Mouse (Mus musculus) bone marrow macrophage, adult 2 months (primary cell): ENCODE data around the gene Sv2b. TPM values are rescaled to one million over a fixed set of nuclear protein-coding genes. Genes with fewer than 3 reads are reported as not detected.

Experiments
- H3K27ac ChIP-seq: 2 replicates; pipeline ENCODE4 v1.5.1; 2012; ENCODE audit warnings: low read depth, low read length; ENCODE audit not compliant: insufficient read depth
- H3K4me1 ChIP-seq: 2 replicates; pipeline ENCODE4 v1.6.1; 2012; ENCODE audit warnings: low read length; ENCODE audit not compliant: control insufficient read depth, insufficient read depth
- H3K4me3 ChIP-seq: 2 replicates; pipeline ENCODE4 v1.5.1; 2012; ENCODE audit warnings: mild to moderate bottlenecking, low read length, moderate library complexity; ENCODE audit not compliant: insufficient read depth
- CTCF ChIP-seq: IDR thresholded peaks from 2 replicates; pipeline ENCODE4 v1.5.1; 2012; ENCODE audit warnings: low read depth, mild to moderate bottlenecking, low read length, moderate library complexity
- POLR2A ChIP-seq: IDR thresholded peaks from 2 replicates; pipeline ENCODE4 v1.6.1; 2012; ENCODE audit warnings: mild to moderate bottlenecking, low read depth, low read length, borderline replicate concordance
- polyA plus RNA-seq: library from polyadenylated mRNA; stranded (reverse); fragments of >200 nt; gene quantifications from 2 replicates; pipeline ENCODE4 v1.2.4, GENCODE M21; 2012; ENCODE audit not compliant: missing spikeins, insufficient read depth, insufficient read length

Sv2b gene
- polyA plus RNA-seq, 1 experiment = not detected

DNA sequence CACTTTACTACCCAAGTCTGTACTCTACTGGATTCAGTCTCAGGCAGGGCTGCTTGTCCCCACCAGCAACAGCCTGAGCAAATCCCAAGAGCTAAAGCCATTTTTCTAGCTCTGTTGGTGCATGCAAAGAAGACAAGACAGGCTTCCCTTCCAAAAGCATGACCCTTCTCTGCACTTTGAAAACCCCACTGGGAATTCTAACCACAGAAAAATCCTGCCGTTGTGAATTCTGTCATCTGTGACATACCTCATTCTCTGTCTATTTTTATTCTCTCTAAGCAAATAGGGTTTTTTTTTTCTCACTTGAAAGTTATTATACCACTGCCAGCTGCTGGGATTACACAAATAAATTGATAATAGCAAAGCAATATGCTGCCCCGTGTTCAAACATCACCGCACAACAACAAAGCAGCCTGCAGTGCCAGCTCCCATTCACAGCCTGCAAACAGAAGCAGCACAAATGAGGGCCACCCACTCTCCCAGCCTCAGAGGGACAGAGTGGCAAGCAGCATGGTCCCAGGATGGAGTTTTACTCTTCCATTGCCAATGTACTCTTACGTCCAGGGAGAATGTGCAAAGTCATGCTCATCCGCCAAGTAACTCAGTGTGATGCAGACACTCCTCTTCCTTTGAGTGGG is 13.7 kb downstream of the Sv2b start:
- Histone ChIP-seq H3K4me1 (no peaks in the 10 kb centered on the region), H3K4me3 (no peak overlapping the region), H3K27ac (no peak overlapping the region)
- TF ChIP-seq POLR2A (no peak), CTCF (no peak)

DNA sequence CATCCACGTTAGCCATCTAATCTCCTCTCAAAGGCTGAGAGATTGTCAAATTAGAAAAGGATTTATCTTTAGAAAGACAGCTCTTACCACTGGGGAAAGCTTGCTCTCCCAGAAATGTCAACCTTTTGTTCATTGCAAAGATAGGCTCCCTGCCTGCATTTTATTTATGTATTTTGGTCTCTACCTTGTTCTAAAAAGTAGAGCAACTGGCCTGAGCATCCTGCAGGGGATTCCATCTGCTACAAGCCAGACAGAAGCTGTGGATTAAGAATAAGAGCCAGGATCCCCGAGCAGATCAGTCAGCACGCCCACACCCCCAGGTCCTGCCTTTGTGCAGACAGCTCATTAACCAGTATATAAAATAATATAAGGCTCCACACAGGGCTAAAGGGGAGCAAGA is 16.8 kb downstream of the Sv2b start:
- no peak for TF ChIP-seq POLR2A
- no peak overlapping the region for H3K27ac ChIP-seq

DNA sequence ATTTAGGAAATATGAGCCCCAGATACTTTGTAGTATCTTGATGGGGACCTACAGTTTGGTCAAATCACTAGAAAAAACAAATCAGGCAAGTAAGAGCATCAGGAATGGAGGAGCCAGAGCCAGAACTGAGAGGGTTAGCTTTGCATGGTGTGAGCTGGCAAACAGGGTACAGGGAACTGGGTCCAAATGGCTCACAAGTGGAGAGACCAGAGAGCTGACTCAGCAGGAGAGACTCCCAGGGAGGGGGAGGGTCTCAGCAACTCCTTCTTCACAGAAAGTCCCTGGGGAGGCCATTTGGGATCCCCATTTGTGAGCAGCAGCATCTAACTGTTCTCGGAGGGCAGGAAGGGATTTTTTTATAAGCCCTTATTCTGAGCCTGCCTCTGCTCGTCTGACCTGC is 18.5 kb downstream of the Sv2b start:
- Histone ChIP-seq H3K4me1 (no peaks in the 10 kb centered on the region), H3K4me3 (no peak overlapping the region), H3K27ac (no peak overlapping the region)
- TF ChIP-seq CTCF (no peak), POLR2A (no peak)

More for the DNA sequence above, 16.8 kb downstream of the Sv2b start:
- Histone ChIP-seq H3K4me1 (no peaks in the 10 kb centered on the region), H3K4me3 (no peak overlapping the region)

DNA sequence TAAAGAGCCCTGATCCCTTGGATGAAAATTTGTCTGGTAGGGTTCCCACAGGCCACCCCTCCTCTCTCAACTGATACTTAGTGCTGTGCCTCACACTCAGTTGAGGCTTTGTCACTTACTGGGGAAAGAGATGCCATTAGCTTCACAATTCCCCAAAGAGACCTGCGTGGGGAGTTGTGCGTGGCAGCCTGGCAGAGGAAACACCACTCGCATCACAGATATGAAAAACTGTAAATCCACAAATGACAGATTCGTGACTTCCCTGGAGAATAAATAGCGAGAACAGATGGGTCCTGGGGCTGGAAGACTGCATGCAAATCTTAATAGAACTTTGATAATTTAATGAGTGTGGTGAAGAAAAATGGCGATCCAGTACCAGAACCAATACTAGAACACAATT is 21.8 kb downstream of the Sv2b start:
- Histone ChIP-seq H3K4me1 (no peaks in the 10 kb centered on the region), H3K4me3 (no peak overlapping the region), H3K27ac (no peak overlapping the region)
- TF ChIP-seq POLR2A (no peak), CTCF (no peak)

DNA sequence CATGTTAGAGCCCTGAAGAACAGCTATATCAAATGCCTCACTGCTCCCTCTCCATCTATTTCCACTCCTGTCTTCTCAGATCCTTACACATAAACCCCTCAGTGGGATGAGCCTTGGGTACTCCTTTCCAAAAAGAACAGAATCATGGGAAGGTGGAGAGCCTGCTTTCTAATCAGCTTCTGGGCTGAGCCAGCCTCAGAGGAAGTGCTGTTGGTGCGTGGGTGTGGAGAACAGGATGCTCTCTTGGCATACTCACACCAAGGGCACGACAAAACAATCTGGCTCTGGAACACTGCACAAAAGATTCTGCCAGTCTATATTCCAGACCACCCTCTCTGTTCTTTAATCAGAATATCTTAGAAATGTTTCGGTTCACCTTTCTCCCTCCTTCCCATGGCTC is 26.1 kb downstream of the Sv2b start:
- TF ChIP-seq POLR2A = no peak
- TF ChIP-seq CTCF = no peak
- Histone ChIP-seq H3K27ac (no peak overlapping the region), H3K4me3 (no peak overlapping the region), H3K4me1 (no peaks in the 10 kb centered on the region)

DNA sequence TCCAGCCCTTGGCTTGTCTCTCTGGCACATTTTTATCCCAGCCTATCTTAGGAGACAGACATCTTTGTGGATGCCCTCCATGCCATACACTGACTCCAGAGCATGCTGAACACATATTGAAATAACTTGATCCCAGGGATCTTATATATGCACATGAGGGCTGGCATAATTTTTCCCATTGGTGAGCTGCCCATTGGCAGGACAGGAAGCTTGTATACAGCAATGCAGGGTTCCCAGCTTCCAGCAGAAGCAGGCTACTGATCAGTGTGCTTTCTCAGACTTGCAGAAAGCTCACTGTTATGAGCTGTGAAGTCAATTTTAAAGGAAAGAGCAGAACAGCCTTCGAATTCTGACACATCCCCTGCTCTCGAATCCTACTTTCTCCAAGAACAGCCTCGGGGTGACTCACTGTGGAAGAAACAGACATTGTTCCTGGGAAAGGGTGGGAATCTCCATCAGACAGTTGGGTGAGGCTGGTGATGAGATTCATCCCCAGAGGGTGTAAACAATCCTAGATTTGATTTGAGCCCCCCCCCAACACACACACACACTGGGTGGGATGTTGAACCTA is 26.9 kb downstream of the Sv2b start:
- no peak overlapping the region for H3K27ac ChIP-seq
- no peak for TF ChIP-seq POLR2A
- TF ChIP-seq CTCF = no peak
- no peak overlapping the region for H3K4me3 ChIP-seq
- H3K4me1 ChIP-seq = no peaks in the 10 kb centered on the region

DNA sequence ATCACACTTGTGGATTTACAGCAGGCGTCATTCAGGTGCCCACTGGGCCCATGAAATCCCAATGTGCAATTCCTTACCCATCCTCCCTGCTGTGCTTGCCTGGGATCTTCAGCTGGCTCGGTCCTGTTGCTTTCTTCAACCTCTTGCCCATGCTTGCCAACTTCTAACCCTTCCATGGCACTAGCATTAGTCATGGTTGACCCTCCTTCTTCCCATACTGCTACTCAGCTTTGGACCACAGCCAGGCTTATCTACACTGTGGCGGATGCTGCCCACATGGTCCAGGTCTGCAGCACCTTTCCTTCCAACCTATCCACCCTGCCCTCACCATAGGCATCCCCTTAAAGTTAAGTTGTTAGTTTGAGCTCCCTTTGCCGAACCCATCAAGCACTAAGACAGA is 28.0 kb downstream of the Sv2b start:
- Histone ChIP-seq H3K27ac (no peak overlapping the region), H3K4me1 (no peaks in the 10 kb centered on the region), H3K4me3 (no peak overlapping the region)
- no peak for TF ChIP-seq CTCF
- no peak for TF ChIP-seq POLR2A

DNA sequence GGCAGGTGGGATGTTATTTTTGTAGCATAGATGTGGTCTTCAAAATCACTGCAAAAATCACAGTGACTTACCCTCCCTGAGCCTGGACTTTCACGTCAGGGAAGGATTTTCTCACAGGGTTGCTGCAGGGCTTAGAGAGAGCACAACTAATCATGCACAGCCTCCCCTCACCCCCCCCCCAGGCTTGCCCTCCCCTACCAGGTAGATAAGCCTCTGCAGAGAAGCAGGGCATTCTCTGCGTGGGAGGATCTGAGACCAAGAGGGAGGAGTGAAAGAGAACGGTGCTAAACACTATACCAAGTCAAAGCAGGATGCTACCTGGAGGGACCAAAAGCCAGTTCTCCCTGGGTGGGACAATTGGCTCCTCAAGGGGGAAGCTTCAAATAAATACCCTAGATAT is 31.2 kb downstream of the Sv2b start:
- TF ChIP-seq CTCF = no peak
- no peak for TF ChIP-seq POLR2A

DNA sequence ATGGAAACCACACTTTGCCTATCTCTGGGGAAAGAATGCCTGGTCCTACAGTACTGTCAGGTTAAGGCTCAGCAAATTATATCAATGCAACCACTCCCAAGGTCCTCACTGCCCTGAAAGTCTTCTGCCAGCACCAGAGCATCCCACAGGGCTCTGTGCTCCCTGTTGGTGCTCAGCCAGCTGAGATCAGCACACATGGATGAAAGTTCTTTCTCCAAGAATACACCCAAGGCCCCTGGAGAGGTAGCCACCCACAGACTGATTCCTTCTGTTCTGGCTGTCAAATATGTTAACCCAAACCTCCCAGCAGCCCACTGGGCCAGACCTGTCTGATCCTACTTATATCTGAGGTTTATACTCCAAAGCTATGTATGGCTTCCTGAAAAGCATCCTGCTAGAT is 32.3 kb downstream of the Sv2b start:
- no peak for TF ChIP-seq POLR2A
- TF ChIP-seq CTCF = no peak
- Histone ChIP-seq H3K4me3 (no peak overlapping the region), H3K4me1 (no peaks in the 10 kb centered on the region), H3K27ac (no peak overlapping the region)

More for the DNA sequence above, 31.2 kb downstream of the Sv2b start:
- Histone ChIP-seq H3K4me3 (no peak overlapping the region), H3K27ac (no peak overlapping the region), H3K4me1 (no peaks in the 10 kb centered on the region)

DNA sequence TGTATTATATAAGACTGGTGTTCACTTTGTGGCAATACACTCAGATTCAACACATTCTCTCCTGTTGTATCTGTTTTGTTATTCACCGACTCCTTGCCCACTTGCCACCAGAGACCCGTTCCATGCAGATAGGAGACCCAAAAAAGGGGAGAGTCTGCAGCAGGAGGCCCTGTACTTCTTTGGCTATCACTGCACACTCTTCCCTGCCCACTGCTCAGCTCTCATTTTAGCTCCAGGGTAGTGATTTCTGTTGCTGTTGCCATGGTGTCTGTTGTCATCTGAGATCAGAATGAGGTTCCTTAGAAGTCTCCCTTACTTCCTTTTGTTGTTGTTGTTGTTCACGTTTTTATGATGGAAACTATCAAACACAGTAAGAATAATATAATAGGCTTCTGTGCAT is 34.5 kb downstream of the Sv2b start:
- TF ChIP-seq POLR2A = no peak
- TF ChIP-seq CTCF = no peak
- Histone ChIP-seq H3K4me3 (no peak overlapping the region), H3K27ac (no peak overlapping the region), H3K4me1 (no peaks in the 10 kb centered on the region)
